Mouse (Mus musculus) testis, adult 2 months (tissue): ENCODE data around the gene Hsd17b2.

Source experiments
- CTCF ChIP-seq: fragments of 200-500 bp; IDR thresholded peaks from 2 replicates; pipeline ENCODE4 v1.5.1; 2012; ENCODE audit warnings: low read depth, mild to moderate bottlenecking, inconsistent platforms, low read length, moderate library complexity; ENCODE audit not compliant: control insufficient read depth, insufficient read depth, insufficient replicate concordance
- POLR2A ChIP-seq: fragments of 200-500 bp; IDR thresholded peaks from 2 replicates; pipeline ENCODE4 v1.6.1; 2012; ENCODE audit warnings: low read depth, mild to moderate bottlenecking, inconsistent platforms, low read length, moderate library complexity; ENCODE audit not compliant: control insufficient read depth

GRCm38 (mm10) chr8:117757900-117758299, 56.2 kb downstream of the Hsd17b2 start:
- TF ChIP-seq CTCF = no peak
- no peak for TF ChIP-seq POLR2A
